Comparison of ENCODE assay signal across 8 mouse cellular contexts in the genomic region with DNA sequence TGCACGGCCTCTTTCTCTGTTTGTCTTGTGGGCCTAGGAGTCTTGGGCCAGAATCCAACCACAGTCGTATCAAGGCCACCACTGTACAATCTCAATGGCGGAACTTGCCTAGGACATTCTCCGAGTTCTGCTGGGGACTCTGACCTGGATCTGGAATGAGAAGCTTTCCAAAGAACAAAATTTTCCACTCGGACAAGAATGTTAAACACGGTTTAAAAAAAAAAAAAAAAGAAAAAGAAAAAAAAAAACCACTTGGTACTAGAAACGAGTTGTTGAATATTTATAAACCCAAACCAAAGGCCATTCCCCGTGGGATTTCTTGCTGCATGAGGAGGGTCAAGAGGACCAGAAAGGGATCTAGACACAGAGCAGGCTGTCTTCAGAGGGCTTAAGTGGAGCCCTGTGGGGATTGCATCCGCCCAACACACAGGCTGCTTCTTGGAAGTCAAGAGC. TPM values are rescaled to one million over a fixed set of nuclear protein-coding genes. Genes with fewer than 3 reads are reported as not detected.
A peak's percentile ranks its signal among the peaks of the same experiment; 100 is the strongest.
DNase-seq lines count a peak whose midpoint lies in the region; ATAC-seq lines count a peak whose summit lies in the region.

No protein-coding gene starts in this region.

- H3K4me2 ChIP-seq in heart, embryonic 16.5 days (ENCODE audit: low read depth, low read length), result no peak overlapping the region
- no peak overlapping the region for H3K4me2 ChIP-seq in stomach, embryonic 16.5 days (ENCODE audit: low read depth, low read length)
- H3K4me2 ChIP-seq in midbrain, embryonic 16.5 days (ENCODE audit: low read length), result no peak overlapping the region

- H3K27me3 ChIP-seq in heart, embryonic 16.5 days (ENCODE audit: control insufficient read depth, insufficient read depth, low read length), result no peaks in the 10 kb centered on the region
- no peaks in the 10 kb centered on the region for H3K27me3 ChIP-seq in stomach, embryonic 16.5 days (ENCODE audit: control insufficient read depth, insufficient read depth, low read length)
- H3K27me3 ChIP-seq in midbrain, embryonic 16.5 days (ENCODE audit: control insufficient read depth, insufficient read depth, low read depth, low read length), result no peaks in the 10 kb centered on the region

- H3K36me3 ChIP-seq in heart, embryonic 16.5 days (ENCODE audit: control insufficient read depth, insufficient read depth), result no peaks in the 10 kb centered on the region
- no peaks in the 10 kb centered on the region for H3K36me3 ChIP-seq in stomach, embryonic 16.5 days (ENCODE audit: control insufficient read depth, insufficient read depth, low read length)
- H3K36me3 ChIP-seq in midbrain, embryonic 16.5 days (ENCODE audit: control insufficient read depth, insufficient read depth, low read length), result no peaks in the 10 kb centered on the region

- peaks cover 14% of the 10 kb centered on the region for H3K4me1 ChIP-seq in heart, embryonic 16.5 days (ENCODE audit: control insufficient read depth, insufficient read depth, low read length)
- peaks cover 25% of the 10 kb centered on the region for H3K4me1 ChIP-seq in stomach, embryonic 16.5 days (ENCODE audit: control insufficient read depth, insufficient read depth, low read length)
- no peaks in the 10 kb centered on the region; the same call in 1 of the 2 replicates for H3K4me1 ChIP-seq in midbrain, embryonic 16.5 days (ENCODE audit: control insufficient read depth, insufficient read depth, low read length)

- peak; percentile 28; the same call in 1 of the 2 replicates for ATAC-seq in heart, embryonic 16.5 days (replicated peaks; ENCODE audit: extremely low read depth, insufficient read depth, low FRiP score)
- ATAC-seq in stomach, embryonic 16.5 days (ENCODE audit: insufficient read depth, low FRiP score), result 0 out of 2 replicates have a peak, but pooled peaks have one; percentile 31
- ATAC-seq in midbrain, embryonic 16.5 days, result no peak

- intact Hi-C loops in heart, postnatal 25 days (cut with DNase I), result loop anchor here (5.0 kb wide), 1 partner anchor 363 kb away; no protein-coding TSS in a partner anchor

- H3K27ac ChIP-seq in heart, embryonic 16.5 days (ENCODE audit: low read length), result no peak overlapping the region
- H3K27ac ChIP-seq in stomach, embryonic 16.5 days (ENCODE audit: low read length), result peak overlapping the region; percentile 67; the same call in 1 of the 2 replicates
- H3K27ac ChIP-seq in midbrain, embryonic 16.5 days (ENCODE audit: low read length), result no peak overlapping the region

- H3K9ac ChIP-seq in heart, embryonic 16.5 days (ENCODE audit: low read length), result no peak overlapping the region
- H3K9ac ChIP-seq in stomach, embryonic 16.5 days (ENCODE audit: low read length), result no peak overlapping the region
- H3K9ac ChIP-seq in midbrain, embryonic 16.5 days (ENCODE audit: low read depth, low read length), result no peak overlapping the region

- 46% methylated on average over 9 of the region's 9 CpGs for WGBS in heart, embryonic 16.5 days
- WGBS in stomach, embryonic 16.5 days, result 45% methylated on average over 9 of the region's 9 CpGs
- 50% methylated on average over 9 of the region's 9 CpGs for WGBS in midbrain, embryonic 16.5 days

- DNase-seq in heart, postnatal 25 days (ENCODE audit: low spot score), result no peak
- peak; percentile 54 to 74 for DNase-seq in right cerebral cortex, postnatal 10 days (ENCODE audit: low spot score in 2 of 2)
- DNase-seq in right cerebral cortex, postnatal 25 days, result no peak
- DNase-seq in kidney, postnatal 14 days, result peak; percentile 82
- no peak for DNase-seq in cerebellum, postnatal 36 days

- H3K9me3 ChIP-seq in heart, embryonic 16.5 days (replicated peaks; ENCODE audit: control insufficient read depth, low read length), result no peaks in the 10 kb centered on the region
- H3K9me3 ChIP-seq in stomach, embryonic 16.5 days (replicated peaks; ENCODE audit: control insufficient read depth, low read length), result no peaks in the 10 kb centered on the region
- H3K9me3 ChIP-seq in midbrain, embryonic 16.5 days (replicated peaks; ENCODE audit: control insufficient read depth, low read length, poor library complexity, severe bottlenecking), result no peaks in the 10 kb centered on the region

- no peak overlapping the region for H3K4me3 ChIP-seq in heart, embryonic 16.5 days (ENCODE audit: low read length)
- no peak overlapping the region for H3K4me3 ChIP-seq in stomach, embryonic 16.5 days (replicated peaks; ENCODE audit: low read length)
- no peak overlapping the region for H3K4me3 ChIP-seq in midbrain, embryonic 16.5 days (ENCODE audit: low read depth, low read length)

RNA-seq across cellular contexts. Expression of a gene that starts 29.9 kb away (rescaled TPM):
- polyA plus RNA-seq in heart, embryonic 16.5 days (2015; fragmentation: Nextera tagmentation; extraction: Ambion mirVana), result 3.4 and 5.6 TPM in 2 replicates
- total RNA-seq in heart, postnatal 25 days (2021), result 1 to 10 TPM; 8.8 to 9.7 TPM
- 7.0 and 7.9 TPM in 2 replicates for polyA plus RNA-seq in stomach, embryonic 16.5 days (2015; fragmentation: Nextera tagmentation; extraction: Ambion mirVana)
- polyA plus RNA-seq in midbrain, embryonic 16.5 days (2015; fragmentation: Nextera tagmentation; extraction: Ambion mirVana), result 1.5 and 1.8 TPM in 2 replicates

Comparison
In these comparisons a context has a peak if more than half of its experiments do, and no peak if none do; other contexts are left out.
1. DNase-seq: peak in right cerebral cortex, postnatal 10 days (2 of 2) and kidney, postnatal 14 days (single experiment); none in heart, postnatal 25 days (single experiment), right cerebral cortex, postnatal 25 days (single experiment) and cerebellum, postnatal 36 days (0 of 2).